Mouse (Mus musculus) heart, embryonic 14.5 days (tissue): Measurements from ENCODE around the gene Rfx7. TPM values are rescaled to one million over a fixed set of nuclear protein-coding genes. Genes with fewer than 3 reads are reported as not detected.

Source experiments
- ATAC-seq: fragments of 200-750 bp; cut with Nextera tagmentation; 2 replicates; pipeline ENCODE4 v1.8.0; 2017; ENCODE audit warnings: low read depth, moderate TSS enrichment; ENCODE audit not compliant: insufficient number of reproducible peaks, insufficient read depth, low FRiP score
- H3K27ac ChIP-seq, 2 experiments: fragments of 200-500 bp in 1 of 2; fragments of 300-500 bp in 1 of 2; sonication (generic) in 1 of 2; replicated peaks in 1 of 2; 2 replicates each; pipeline ENCODE4 v1.5.1; 2012 to 2014; ENCODE audit warnings: low read depth in 2 of 2, low read length in 2 of 2, control low read depth in 1 of 2, mild to moderate bottlenecking in 1 of 2, mixed read lengths in 1 of 2; ENCODE audit not compliant: control insufficient read depth in 1 of 2, insufficient read depth in 1 of 2
- H3K27me3 ChIP-seq: fragments of 300-500 bp; sonication (generic); 2 replicates; pipeline ENCODE4 v1.6.1; 2014; ENCODE audit warnings: mild to moderate bottlenecking, low read length, control low read depth; ENCODE audit not compliant: control insufficient read depth, insufficient read depth
- H3K36me3 ChIP-seq: fragments of 300-500 bp; sonication (generic); 2 replicates; pipeline ENCODE4 v1.6.1; 2014; ENCODE audit warnings: mild to moderate bottlenecking, control low read depth, low read length, mixed read lengths; ENCODE audit not compliant: control insufficient read depth, insufficient read depth
- H3K4me1 ChIP-seq, 2 experiments: fragments of 200-500 bp in 1 of 2; fragments of 300-500 bp in 1 of 2; sonication (generic) in 1 of 2; 2 replicates each; pipeline ENCODE4 v1.6.1; 2012 to 2014; ENCODE audit warnings: low read length in 2 of 2, control low read depth in 1 of 2, mixed read lengths in 1 of 2; ENCODE audit not compliant: control insufficient read depth in 2 of 2, insufficient read depth in 2 of 2
- H3K4me2 ChIP-seq: fragments of 300-500 bp; sonication (generic); 2 replicates; pipeline ENCODE4 v1.6.1; 2014; ENCODE audit warnings: mild to moderate bottlenecking, low read length
- H3K4me3 ChIP-seq, 2 experiments: fragments of 200-500 bp in 1 of 2; fragments of 300-500 bp in 1 of 2; sonication (generic) in 1 of 2; 2 replicates each; pipeline ENCODE4 v1.5.1; 2012 to 2014; ENCODE audit warnings: low read length in 2 of 2, mild to moderate bottlenecking in 2 of 2, control low read depth in 1 of 2, low read depth in 1 of 2, moderate library complexity in 1 of 2; ENCODE audit not compliant: control insufficient read depth in 1 of 2, insufficient read depth in 1 of 2
- H3K9ac ChIP-seq: fragments of 300-500 bp; sonication (generic); 2 replicates; pipeline ENCODE4 v1.6.1; 2014; ENCODE audit warnings: mild to moderate bottlenecking, low read length
- H3K9me3 ChIP-seq: fragments of 300-500 bp; sonication (generic); 2 replicates; pipeline ENCODE4 v1.6.1; 2016; ENCODE audit warnings: low read length, control low read depth; ENCODE audit not compliant: control insufficient read depth
- WGBS: fragments of 180-500 bp; shearing (Covaris S2); extraction: QIAGEN DNeasy Blood & Tissue Kit; methylation state at CpG from one replicate; pipeline ENCODE4 v1.1.7; 2014; 5-methylcytosine and 5-hydroxymethylcytosine counted together
- polyA plus RNA-seq: library from polyadenylated mRNA; unstranded; fragments of >200 nt; fragmentation: Nextera tagmentation; extraction: Ambion mirVana; gene quantifications from 2 replicates; pipeline ENCODE4 v1.2.1, GENCODE M21; 2014

Gene Rfx7
- polyA plus RNA-seq, 1 experiment from 2014 or later: 10.7 TPM

- under 1% methylated on average over 13 of the region's 13 CpGs for WGBS
- ATAC-seq: no peak
- H3K9me3 ChIP-seq: no peaks in the 10 kb centered on the region
- peaks cover 4 to 25% of the 10 kb centered on the region in 2 experiments for H3K4me1 ChIP-seq
- peak overlapping the region; percentile 75 to 93 for H3K4me3 ChIP-seq
- no peaks in the 10 kb centered on the region for H3K27me3 ChIP-seq
- peak overlapping the region; percentile 100 for H3K9ac ChIP-seq
- peak overlapping the region; percentile 99 to 100 for H3K27ac ChIP-seq
- H3K36me3 ChIP-seq: peaks cover 32% of the 10 kb centered on the region
- peak overlapping the region; percentile 85 for H3K4me2 ChIP-seq
Measured at GRCm38 (mm10) chr9:72661561-72661894, 129.5 kb downstream of the Rfx7 start.

DNA sequence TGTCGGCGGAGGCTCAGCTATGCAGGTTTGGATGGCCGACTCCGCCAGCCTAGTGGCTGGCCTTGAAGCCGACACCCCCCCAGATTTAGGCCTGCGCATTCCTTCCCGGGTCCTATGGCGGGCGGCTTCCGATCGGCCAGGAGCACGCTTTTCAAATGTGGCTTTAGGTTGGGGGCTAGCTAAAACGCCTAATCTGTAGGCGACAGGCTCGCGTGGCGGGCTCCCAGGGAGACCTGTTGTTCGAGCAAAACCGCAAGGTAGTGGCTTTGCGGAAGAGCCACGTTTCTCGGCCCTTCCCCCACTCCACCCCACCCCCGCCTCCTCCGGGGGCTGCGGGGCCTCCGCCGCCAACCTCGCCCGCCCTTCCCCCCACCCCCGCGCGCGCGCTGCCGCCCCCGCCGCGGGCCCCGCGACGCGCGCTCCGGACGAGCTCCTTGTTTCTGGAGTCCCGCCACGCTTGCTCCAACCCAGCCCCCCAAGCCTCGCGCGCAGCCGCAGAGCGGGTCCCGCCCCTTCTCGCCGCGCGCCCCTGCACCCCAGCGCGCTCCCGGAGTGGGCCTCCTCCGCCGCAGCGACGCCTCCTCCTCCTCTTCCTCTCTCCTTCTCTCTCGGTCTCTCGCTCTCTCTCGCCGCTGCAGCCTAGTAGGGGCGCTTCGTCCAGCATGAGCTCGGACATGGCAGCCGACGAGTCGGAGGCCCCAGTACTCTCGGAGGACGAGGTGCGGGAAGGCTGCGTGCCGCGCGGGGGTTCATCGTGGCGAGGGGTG is 130.0 kb downstream of the Rfx7 start, which contains the start of gene Nedd4:
Gene Nedd4 (plus strand): TSS at position 452 of the 767 bp plus-strand sequence.
- Histone ChIP-seq H3K4me1 (peaks cover 3 to 28% of the 10 kb centered on the region in 2 experiments), H3K36me3 (peaks cover 37% of the 10 kb centered on the region), H3K4me3 (peak within 1 kb of the TSS; percentile 92 to 93), H3K27me3 (no peaks in the 10 kb centered on the region), H3K9ac (peak within 1 kb of the TSS; percentile 100), H3K9me3 (no peaks in the 10 kb centered on the region), H3K4me2 (peak within 1 kb of the TSS; percentile 85), H3K27ac (peak within 1 kb of the TSS; percentile 99 to 100)
- WGBS: under 1% methylated on average over 83 of the region's 83 CpGs
- ATAC-seq: peak; percentile 94

DNA sequence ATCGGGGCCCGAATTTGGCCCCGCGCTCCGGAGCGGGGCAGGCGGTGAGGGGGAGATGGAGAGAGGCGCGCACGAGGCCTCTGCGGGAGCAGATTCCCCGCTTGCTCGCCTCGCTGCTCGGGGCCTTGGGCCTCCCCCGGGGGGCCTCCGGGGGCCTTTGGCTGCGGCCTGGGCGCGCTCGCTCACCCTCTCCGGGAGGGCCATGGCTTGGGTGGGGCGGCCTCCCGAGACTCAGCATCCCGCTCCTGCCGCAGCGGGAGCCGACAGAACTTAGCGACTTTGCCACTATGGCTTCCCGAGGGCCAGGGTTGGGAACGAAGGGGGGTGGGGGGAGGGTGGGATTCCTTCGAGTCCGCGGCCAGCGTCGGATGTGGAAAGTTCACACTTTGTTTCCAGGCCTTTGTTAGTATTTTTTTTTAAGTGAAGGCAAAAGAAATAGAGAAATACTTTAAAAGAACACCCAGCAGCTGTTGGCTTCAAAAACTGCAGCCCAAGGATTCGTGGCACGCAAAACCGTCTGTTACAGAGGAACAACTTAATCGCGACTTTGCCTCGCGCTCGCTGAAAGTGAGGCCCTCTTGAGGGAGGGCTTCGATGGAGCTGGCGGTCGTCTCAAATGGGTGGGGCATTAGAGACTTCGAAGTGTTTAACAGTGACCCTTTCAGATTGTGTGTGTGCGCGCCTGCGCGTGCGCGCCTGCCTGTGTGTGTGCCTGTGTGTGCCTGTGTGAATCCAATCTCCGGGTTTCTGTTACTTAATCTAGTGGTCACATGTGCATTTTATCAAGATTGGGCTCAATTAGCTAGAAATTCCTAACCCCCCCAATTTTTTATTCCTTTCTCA is 130.9 kb downstream of the Rfx7 start:
- Histone ChIP-seq H3K27me3 (no peaks in the 10 kb centered on the region), H3K4me1 (peaks cover 3 to 32% of the 10 kb centered on the region in 2 experiments), H3K27ac (peak overlapping the region; percentile 98 to 100), H3K4me3 (peak overlapping the region; percentile 92 to 93), H3K4me2 (peak overlapping the region; percentile 85), H3K36me3 (peaks cover 45% of the 10 kb centered on the region), H3K9ac (peak overlapping the region; percentile 100), H3K9me3 (no peaks in the 10 kb centered on the region)
- ATAC-seq: peak; percentile 64
- WGBS: under 1% methylated on average over 49 of the region's 55 CpGs

- WGBS: 3% methylated on average over 10 of the region's 10 CpGs
- Histone ChIP-seq H3K4me1 (peaks cover 3 to 32% of the 10 kb centered on the region in 2 experiments), H3K36me3 (peaks cover 50% of the 10 kb centered on the region)
Measured at GRCm38 (mm10) chr9:72663534-72663918, 131.5 kb downstream of the Rfx7 start.

DNA sequence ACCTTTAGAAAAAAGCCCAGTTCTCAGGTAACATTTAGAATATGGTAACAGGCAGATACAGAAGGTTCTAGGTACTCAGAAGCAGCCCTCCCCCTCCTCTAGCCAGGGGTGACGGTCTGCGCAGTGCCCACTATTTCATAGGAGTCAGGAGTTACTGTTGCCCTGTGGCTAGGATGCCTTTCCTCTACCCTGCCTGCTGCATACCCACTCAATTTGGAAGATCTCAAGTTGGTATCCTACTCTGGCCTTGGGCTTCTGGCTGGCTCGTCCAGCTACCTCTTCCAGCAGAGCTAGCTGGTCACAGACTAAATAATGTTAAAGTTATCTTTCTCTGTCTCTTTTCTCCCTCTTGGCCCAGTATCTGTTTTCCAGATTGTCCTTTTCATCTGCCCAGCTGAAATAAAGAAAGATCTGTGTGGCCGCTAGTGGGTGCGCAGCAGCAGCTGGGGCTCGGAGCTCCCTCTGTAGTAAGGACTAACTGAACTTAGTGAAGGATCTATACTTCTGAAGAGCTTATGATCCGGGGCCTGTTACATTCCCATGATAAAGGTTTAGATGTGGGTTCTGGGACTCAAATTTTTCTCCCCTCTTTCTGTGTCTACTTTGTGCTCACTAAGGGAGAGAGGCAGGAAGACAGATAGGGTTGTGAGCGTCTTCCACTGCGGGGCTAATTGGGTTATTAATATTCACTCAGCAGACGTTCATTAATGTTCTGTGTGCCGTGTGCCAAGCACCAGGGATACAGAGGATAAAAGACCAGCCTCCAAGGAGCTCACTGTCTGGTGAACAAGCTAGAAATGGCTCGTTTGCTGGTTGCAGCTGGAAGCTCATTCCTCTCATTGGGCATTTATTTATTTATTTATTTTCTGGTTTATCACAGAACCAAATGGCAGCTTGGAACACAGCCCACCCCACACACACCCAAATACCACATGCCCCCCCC is 132.6 kb downstream of the Rfx7 start:
- no peak for ATAC-seq
- 32% methylated on average over 12 of the region's 12 CpGs for WGBS
- H3K9ac ChIP-seq: peak overlapping the region; percentile 100
- H3K4me1 ChIP-seq: peaks cover 3 to 40% of the 10 kb centered on the region in 2 experiments
- peak overlapping the region; percentile 92 to 93 for H3K4me3 ChIP-seq
- peak overlapping the region; percentile 85 for H3K4me2 ChIP-seq
- H3K9me3 ChIP-seq: no peaks in the 10 kb centered on the region
- H3K36me3 ChIP-seq: peaks cover 62% of the 10 kb centered on the region
- peak overlapping the region; percentile 68 to 100 for H3K27ac ChIP-seq
- no peaks in the 10 kb centered on the region for H3K27me3 ChIP-seq

More at GRCm38 (mm10) chr9:72663534-72663918, 131.5 kb downstream of the Rfx7 start:
- Histone ChIP-seq H3K9me3 (no peaks in the 10 kb centered on the region), H3K4me3 (peak overlapping the region; percentile 92 to 93), H3K9ac (peak overlapping the region; percentile 100), H3K4me2 (peak overlapping the region; percentile 85), H3K27ac (peak overlapping the region; percentile 98 to 100), H3K27me3 (no peaks in the 10 kb centered on the region)
- ATAC-seq: no peak

- peak overlapping the region in 1 of 2 experiments; percentile 93; a peak in 3 of 4 replicates for H3K4me3 ChIP-seq
- peak overlapping the region; percentile 85 for H3K4me2 ChIP-seq
- no peaks in the 10 kb centered on the region for H3K27me3 ChIP-seq
- no peak for ATAC-seq
- no peaks in the 10 kb centered on the region for H3K9me3 ChIP-seq
- 46% methylated on average over 7 of the region's 7 CpGs for WGBS
- H3K4me1 ChIP-seq: peaks cover 3 to 47% of the 10 kb centered on the region in 2 experiments
- H3K27ac ChIP-seq: peak overlapping the region; percentile 4 to 6; a peak in 1 of 4 replicates
- H3K9ac ChIP-seq: peak overlapping the region; percentile 100
- peaks cover 70% of the 10 kb centered on the region for H3K36me3 ChIP-seq
Measured at GRCm38 (mm10) chr9:72665517-72665916, 133.5 kb downstream of the Rfx7 start.
